Mouse (Mus musculus): ENCODE measurements around the gene Atf4. TPM values are rescaled to one million over a fixed set of nuclear protein-coding genes. Genes with fewer than 3 reads are reported as not detected.

The Atf4 gene
- polyA plus RNA-seq, 1 experiment, result 274 TPM

- 0% methylated on average over 2 of the region's 2 CpGs for WGBS
- H3K4me1 ChIP-seq (ENCODE audit: control insufficient read depth, insufficient read depth, insufficient read length, low read length), result no peaks in the 10 kb centered on the region; the same call in 1 of the 2 replicates
- H3K27ac ChIP-seq (ENCODE audit: insufficient read depth, low read depth, low read length), result no peak overlapping the region
- H3K4me3 ChIP-seq (ENCODE audit: low read depth, low read length), result no peak overlapping the region
- H3K36me3 ChIP-seq (ENCODE audit: control insufficient read depth, insufficient read depth, low read length), result no peaks in the 10 kb centered on the region
- no peaks in the 10 kb centered on the region for H3K27me3 ChIP-seq (ENCODE audit: control insufficient read depth, insufficient read depth, low read length)
- no peak for TF ChIP-seq POLR2A (IDR thresholded peaks at IDR 0.05; ENCODE audit: low read depth, low read length)
- peak; percentile 66; the same call in 1 of the 2 replicates for TF ChIP-seq CTCF (IDR thresholded peaks at IDR 0.05; ENCODE audit: extremely low read depth, insufficient read length, insufficient replicate concordance, low read depth, low read length)
Observed at GRCm38 (mm10) chr15:80266281-80266680, 11.3 kb downstream of the Atf4 start.

GRCm38 (mm10) chr15:80271858-80272396 lies 16.9 kb downstream of the Atf4 start:
- Histone ChIP-seq H3K36me3 (ENCODE audit: control insufficient read depth, insufficient read depth, low read length) (no peaks in the 10 kb centered on the region), H3K4me3 (ENCODE audit: low read depth, low read length) (no peak overlapping the region), H3K27me3 (ENCODE audit: control insufficient read depth, insufficient read depth, low read length) (0 out of 2 replicates have a peak, but pooled peaks cover 2% of the 10 kb centered on the region), H3K4me1 (ENCODE audit: control insufficient read depth, insufficient read depth, insufficient read length, low read length) (no peaks in the 10 kb centered on the region), H3K27ac (ENCODE audit: insufficient read depth, low read depth, low read length) (no peak overlapping the region)
- TF ChIP-seq POLR2A (IDR thresholded peaks at IDR 0.05; ENCODE audit: low read depth, low read length), result no peak
- TF ChIP-seq CTCF (IDR thresholded peaks at IDR 0.05; ENCODE audit: extremely low read depth, insufficient read length, insufficient replicate concordance, low read depth, low read length), result no peak
- WGBS, result 68% methylated on average over 3 of the region's 3 CpGs

GRCm38 (mm10) chr15:80277107-80277506 lies 22.1 kb downstream of the Atf4 start:
- WGBS, result 41% methylated on average over 9 of the region's 9 CpGs
- Histone ChIP-seq H3K27me3 (ENCODE audit: control insufficient read depth, insufficient read depth, low read length) (0 out of 2 replicates have a peak, but pooled peaks cover 2% of the 10 kb centered on the region), H3K4me3 (ENCODE audit: low read depth, low read length) (no peak overlapping the region), H3K36me3 (ENCODE audit: control insufficient read depth, insufficient read depth, low read length) (no peaks in the 10 kb centered on the region), H3K4me1 (ENCODE audit: control insufficient read depth, insufficient read depth, insufficient read length, low read length) (no peaks in the 10 kb centered on the region), H3K27ac (ENCODE audit: insufficient read depth, low read depth, low read length) (no peak overlapping the region)
- no peak for TF ChIP-seq POLR2A (IDR thresholded peaks at IDR 0.05; ENCODE audit: low read depth, low read length)

DNA sequence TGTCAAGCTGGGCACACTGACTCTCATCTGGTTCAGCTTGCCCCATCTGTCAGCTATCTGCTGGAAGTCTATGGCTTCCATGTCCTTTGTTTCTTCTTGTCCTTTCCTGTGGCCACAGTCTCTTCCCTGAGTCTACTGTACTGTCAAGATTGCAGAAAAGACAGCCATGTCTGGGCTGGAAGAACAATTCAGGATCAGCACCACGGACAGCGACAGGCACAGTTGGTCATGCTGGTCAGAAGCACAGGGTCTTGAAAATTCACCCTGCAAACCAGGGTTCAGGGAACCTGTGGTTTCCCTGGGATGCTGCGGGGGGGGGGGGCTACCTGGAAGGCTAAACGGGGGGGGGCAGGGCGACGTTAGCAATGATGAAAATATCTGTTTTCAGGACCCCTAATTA lies 22.6 kb downstream of the Atf4 start:
- H3K36me3 ChIP-seq (ENCODE audit: control insufficient read depth, insufficient read depth, low read length), result no peaks in the 10 kb centered on the region
- H3K27me3 ChIP-seq (ENCODE audit: control insufficient read depth, insufficient read depth, low read length), result 0 out of 2 replicates have a peak, but pooled peaks cover 2% of the 10 kb centered on the region
- 2% methylated on average over 6 of the region's 6 CpGs for WGBS
- no peak for TF ChIP-seq POLR2A (IDR thresholded peaks at IDR 0.05; ENCODE audit: low read depth, low read length)
- no peaks in the 10 kb centered on the region for H3K4me1 ChIP-seq (ENCODE audit: control insufficient read depth, insufficient read depth, insufficient read length, low read length)
- H3K27ac ChIP-seq (ENCODE audit: insufficient read depth, low read depth, low read length), result no peak overlapping the region
- H3K4me3 ChIP-seq (ENCODE audit: low read depth, low read length), result no peak overlapping the region

DNA sequence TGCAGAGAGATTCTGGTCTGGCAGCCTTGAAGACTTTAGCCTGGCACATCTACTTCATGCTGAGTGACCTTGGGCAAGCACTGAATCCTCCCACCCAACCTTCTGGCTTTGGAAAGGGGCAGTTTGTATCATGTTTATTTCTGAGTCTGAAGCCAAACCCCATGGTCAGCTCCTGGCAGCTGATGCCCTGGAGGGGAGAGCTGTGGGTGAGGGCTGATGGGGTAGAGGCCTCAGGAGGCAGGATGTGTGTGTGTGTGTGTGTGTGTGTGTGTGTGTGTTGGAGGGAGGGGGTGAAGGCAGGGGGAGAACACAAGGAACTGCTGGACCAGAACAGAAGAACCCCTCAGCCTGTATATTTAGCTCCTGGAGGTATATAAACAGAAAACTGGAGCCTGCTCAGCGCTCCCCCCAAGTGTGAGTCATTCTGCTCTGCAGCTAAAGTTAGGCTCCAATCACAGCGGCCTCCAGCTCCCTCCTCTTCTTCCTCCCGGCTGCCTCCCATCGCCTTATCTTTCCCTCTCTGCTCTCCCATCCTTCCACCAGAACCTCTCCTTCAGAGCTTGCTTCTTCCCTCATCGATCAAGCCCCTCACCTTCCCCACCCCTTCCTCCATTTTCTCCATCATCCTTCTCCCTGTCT lies 23.3 kb downstream of the Atf4 start:
- TF ChIP-seq POLR2A (IDR thresholded peaks at IDR 0.05; ENCODE audit: low read depth, low read length) (no peak), CTCF (IDR thresholded peaks at IDR 0.05; ENCODE audit: extremely low read depth, insufficient read length, insufficient replicate concordance, low read depth, low read length) (no peak)
- H3K27ac ChIP-seq (ENCODE audit: insufficient read depth, low read depth, low read length), result no peak overlapping the region
- no peaks in the 10 kb centered on the region for H3K36me3 ChIP-seq (ENCODE audit: control insufficient read depth, insufficient read depth, low read length)
- H3K27me3 ChIP-seq (ENCODE audit: control insufficient read depth, insufficient read depth, low read length), result 0 out of 2 replicates have a peak, but pooled peaks cover 2% of the 10 kb centered on the region
- no peak overlapping the region for H3K4me3 ChIP-seq (ENCODE audit: low read depth, low read length)
- H3K4me1 ChIP-seq (ENCODE audit: control insufficient read depth, insufficient read depth, insufficient read length, low read length), result no peaks in the 10 kb centered on the region
- WGBS, result 62% methylated on average over 5 of the region's 5 CpGs

DNA sequence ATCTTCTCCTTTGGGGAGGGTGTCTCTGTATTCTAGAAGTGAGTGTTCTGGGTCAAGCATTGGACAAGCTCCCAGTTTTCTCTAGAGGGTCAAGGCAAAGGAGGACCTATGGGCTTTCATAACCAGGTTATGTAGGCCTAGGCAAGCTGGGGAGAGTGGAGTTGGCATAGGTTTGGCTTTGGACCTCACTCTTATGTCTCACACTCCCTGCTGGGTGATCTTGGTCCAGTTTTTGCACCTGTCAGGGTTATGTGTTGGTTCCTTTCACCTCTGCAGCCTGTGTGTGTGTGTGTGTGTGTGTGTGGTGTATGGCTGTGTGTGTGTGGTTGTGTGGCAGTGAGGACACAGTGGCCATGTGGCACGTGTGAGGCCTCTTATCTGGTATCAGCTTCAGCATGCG lies 24.1 kb downstream of the Atf4 start:
- Histone ChIP-seq H3K36me3 (ENCODE audit: control insufficient read depth, insufficient read depth, low read length) (no peaks in the 10 kb centered on the region), H3K27me3 (ENCODE audit: control insufficient read depth, insufficient read depth, low read length) (0 out of 2 replicates have a peak, but pooled peaks cover 6% of the 10 kb centered on the region), H3K4me3 (ENCODE audit: low read depth, low read length) (no peak overlapping the region), H3K27ac (ENCODE audit: insufficient read depth, low read depth, low read length) (no peak overlapping the region), H3K4me1 (ENCODE audit: control insufficient read depth, insufficient read depth, insufficient read length, low read length) (no peaks in the 10 kb centered on the region)
- WGBS, result 77% methylated on average over 2 of the region's 2 CpGs
- TF ChIP-seq CTCF (IDR thresholded peaks at IDR 0.05; ENCODE audit: extremely low read depth, insufficient read length, insufficient replicate concordance, low read depth, low read length), result no peak
- TF ChIP-seq POLR2A (IDR thresholded peaks at IDR 0.05; ENCODE audit: low read depth, low read length), result no peak

- peaks cover 8% of the 10 kb centered on the region; the same call in 1 of the 2 replicates for H3K27me3 ChIP-seq (ENCODE audit: control insufficient read depth, insufficient read depth, low read length)
- no peaks in the 10 kb centered on the region for H3K36me3 ChIP-seq (ENCODE audit: control insufficient read depth, insufficient read depth, low read length)
- no peak overlapping the region for H3K27ac ChIP-seq (ENCODE audit: insufficient read depth, low read depth, low read length)
- no peak overlapping the region for H3K4me3 ChIP-seq (ENCODE audit: low read depth, low read length)
- no peaks in the 10 kb centered on the region for H3K4me1 ChIP-seq (ENCODE audit: control insufficient read depth, insufficient read depth, insufficient read length, low read length)
- no peak for TF ChIP-seq POLR2A (IDR thresholded peaks at IDR 0.05; ENCODE audit: low read depth, low read length)
- TF ChIP-seq CTCF (IDR thresholded peaks at IDR 0.05; ENCODE audit: extremely low read depth, insufficient read length, insufficient replicate concordance, low read depth, low read length), result peak; percentile 70; the same call in 1 of the 2 replicates
- WGBS, result 25% methylated on average over 6 of the region's 6 CpGs
Observed at GRCm38 (mm10) chr15:80280646-80281045, 25.7 kb downstream of the Atf4 start.
